Mouse (Mus musculus) gastrocnemius, adult 2 months (tissue): ENCODE results near the gene H2afz. TPM values are rescaled to one million over a fixed set of nuclear protein-coding genes. Genes with fewer than 3 reads are reported as not detected.

Source experiments
- DNase-seq: peaks from one replicate; pipeline ENCODE4 v3.0.0; 2022
- H3K27ac ChIP-seq: fragments of 200-600 bp; 2 replicates; pipeline ENCODE4 v1.8.1; 2022; ENCODE audit warnings: mild to moderate bottlenecking
- H3K4me3 ChIP-seq: fragments of 200-600 bp; 2 replicates; pipeline ENCODE4 v1.8.1; 2022; ENCODE audit warnings: mild to moderate bottlenecking, moderate library complexity
- CTCF ChIP-seq: fragments of 200-600 bp; IDR thresholded peaks from 2 replicates; pipeline ENCODE4 v1.8.1; 2022; ENCODE audit warnings: antibody characterized with exemption, mild to moderate bottlenecking, moderate library complexity
- intact Hi-C: fragments of 180-260 bp; cut with DNase I; formaldehyde crosslinking; loops from one replicate; pipeline ENCODE4 v1.15.1; 2025
- long read RNA-seq, 2 experiments: library from polyadenylated mRNA; stranded (forward); transcript quantifications; one replicate each; pipeline ENCODE4 v2.0.0; 2021
- total RNA-seq, 2 experiments: library from RNA; stranded (reverse); gene quantifications; 2 replicates each; pipeline ENCODE4 v1.2.3; 2021

The H2afz gene
- 10 to 100 TPM; 64.1 to 76.3 TPM for total RNA-seq
- long read RNA-seq, experiment 1, transcript H2afz-201 (5 exons, 1,069 nt), result major isoform, 71 of 75 reads
- long read RNA-seq, experiment 1, partial matches to known transcripts, result 1 of 75 reads
- long read RNA-seq, experiment 1, other reads (novel, unspliced or antisense), result 2 of 75 reads
- long read RNA-seq, experiment 2, transcript H2afz-201 (5 exons, 1,069 nt), result major isoform, 95 of 102 reads
- long read RNA-seq, experiment 2, partial matches to known transcripts, result 1 of 102 reads
- long read RNA-seq, experiment 2, other reads (novel, unspliced or antisense), result 4 of 102 reads

GRCm38 (mm10) chr3:137864124-137864987 is at the start of gene H2afz:
Gene H2afz (plus strand): TSS chr3:137864487.
- intact Hi-C loops, result no loop called here
- peak within 1 kb of the TSS; percentile 96 for H3K27ac ChIP-seq
- TF ChIP-seq CTCF, result 0 out of 2 replicates have a peak, but pooled peaks have one; percentile 17
- peak within 1 kb of the TSS; percentile 75 for H3K4me3 ChIP-seq
- peak; percentile 100 for DNase-seq

- DNase-seq, result no peak
- no peak overlapping the region for H3K27ac ChIP-seq
- intact Hi-C loops, result no loop called here
- peak; percentile 18; the same call in 1 of the 2 replicates for TF ChIP-seq CTCF
- no peak overlapping the region for H3K4me3 ChIP-seq
Measured at GRCm38 (mm10) chr3:137818713-137819112, 45.6 kb upstream of the H2afz start.

- DNase-seq, result no peak
- no peak overlapping the region for H3K4me3 ChIP-seq
- intact Hi-C loops, result no loop called here
- no peak for TF ChIP-seq CTCF
- H3K27ac ChIP-seq, result no peak overlapping the region
Measured at GRCm38 (mm10) chr3:137820688-137821467, 43.4 kb upstream of the H2afz start.

- H3K4me3 ChIP-seq, result no peak overlapping the region
- TF ChIP-seq CTCF, result no peak
- intact Hi-C loops, result no loop called here
- DNase-seq, result no peak
- H3K27ac ChIP-seq, result no peak overlapping the region
Measured at GRCm38 (mm10) chr3:137823317-137823716, 41.0 kb upstream of the H2afz start.

- no peak overlapping the region for H3K4me3 ChIP-seq
- H3K27ac ChIP-seq, result no peak overlapping the region
- TF ChIP-seq CTCF, result no peak
- DNase-seq, result no peak
- intact Hi-C loops, result no loop called here
Measured at GRCm38 (mm10) chr3:137827678-137828077, 36.6 kb upstream of the H2afz start.

GRCm38 (mm10) chr3:137831156-137831555 is 33.1 kb upstream of the H2afz start:
- intact Hi-C loops, result no loop called here
- no peak for TF ChIP-seq CTCF
- H3K4me3 ChIP-seq, result no peak overlapping the region

GRCm38 (mm10) chr3:137833128-137833527 is 31.2 kb upstream of the H2afz start:
- intact Hi-C loops, result no loop called here
- Histone ChIP-seq H3K4me3 (no peak overlapping the region), H3K27ac (no peak overlapping the region)
- no peak for DNase-seq
- TF ChIP-seq CTCF, result no peak

More at GRCm38 (mm10) chr3:137831156-137831555, 33.1 kb upstream of the H2afz start:
- H3K27ac ChIP-seq, result no peak overlapping the region
- no peak for DNase-seq

GRCm38 (mm10) chr3:137833698-137834097 is 30.6 kb upstream of the H2afz start:
- Histone ChIP-seq H3K4me3 (no peak overlapping the region), H3K27ac (no peak overlapping the region)
- no peak for TF ChIP-seq CTCF
- intact Hi-C loops, result no loop called here
- DNase-seq, result no peak

- Histone ChIP-seq H3K27ac (no peak overlapping the region), H3K4me3 (no peak overlapping the region)
- intact Hi-C loops, result no loop called here
- no peak for TF ChIP-seq CTCF
- DNase-seq, result no peak
Measured at GRCm38 (mm10) chr3:137836543-137836942, 27.7 kb upstream of the H2afz start.

GRCm38 (mm10) chr3:137838160-137838559 is 26.1 kb upstream of the H2afz start:
- intact Hi-C loops, result no loop called here
- TF ChIP-seq CTCF, result no peak
- Histone ChIP-seq H3K27ac (no peak overlapping the region), H3K4me3 (no peak overlapping the region)
- no peak for DNase-seq

- no peak overlapping the region for H3K4me3 ChIP-seq
- H3K27ac ChIP-seq, result no peak overlapping the region
- TF ChIP-seq CTCF, result no peak
- intact Hi-C loops, result no loop called here
- DNase-seq, result no peak
Measured at GRCm38 (mm10) chr3:137842944-137843343, 21.3 kb upstream of the H2afz start.

GRCm38 (mm10) chr3:137844263-137844662 is 20.0 kb upstream of the H2afz start:
- no peak for DNase-seq
- no peak for TF ChIP-seq CTCF
- Histone ChIP-seq H3K27ac (no peak overlapping the region), H3K4me3 (no peak overlapping the region)
- intact Hi-C loops, result no loop called here
